Mouse (Mus musculus) embryonic facial prominence, embryonic 13.5 days (tissue): ENCODE measurements at regions not wholly inside any gene's neighbourhood (a gene's known extent, or its start where the extent isn't known, plus 50 kb on each side); places are given as distances from the start of the nearest gene placed in this dataset.

ENCODE experiments used
- ATAC-seq: fragments of 200-750 bp; cut with Nextera tagmentation; 2 replicates; pipeline ENCODE4 v1.8.0; 2017; ENCODE audit warnings: low read depth; ENCODE audit not compliant: insufficient number of reproducible peaks, insufficient read depth, low FRiP score, low TSS enrichment
- H3K27ac ChIP-seq: fragments of 300-500 bp; sonication (generic); 2 replicates; pipeline ENCODE4 v1.5.1; 2015; ENCODE audit warnings: moderate library complexity, mild to moderate bottlenecking, inconsistent platforms
- H3K27me3 ChIP-seq: fragments of 300-500 bp; sonication (generic); 2 replicates; pipeline ENCODE4 v1.6.1; 2015; ENCODE audit warnings: mild to moderate bottlenecking, inconsistent platforms
- H3K36me3 ChIP-seq: fragments of 300-500 bp; sonication (generic); 2 replicates; pipeline ENCODE4 v1.6.1; 2015; ENCODE audit warnings: mild to moderate bottlenecking, inconsistent platforms
- H3K4me1 ChIP-seq: fragments of 300-500 bp; sonication (generic); 2 replicates; pipeline ENCODE4 v1.6.1; 2015; ENCODE audit warnings: inconsistent platforms
- H3K4me2 ChIP-seq: fragments of 300-500 bp; sonication (generic); 2 replicates; pipeline ENCODE4 v1.6.1; 2015; ENCODE audit warnings: moderate library complexity, mild to moderate bottlenecking, inconsistent platforms
- H3K4me3 ChIP-seq: fragments of 300-500 bp; sonication (generic); 2 replicates; pipeline ENCODE4 v1.5.1; 2015; ENCODE audit warnings: mild to moderate bottlenecking, inconsistent platforms
- H3K9ac ChIP-seq: fragments of 300-500 bp; sonication (generic); 2 replicates; pipeline ENCODE4 v1.6.1; 2015; ENCODE audit warnings: mild to moderate bottlenecking, inconsistent platforms
- H3K9me3 ChIP-seq: fragments of 300-500 bp; sonication (generic); 2 replicates; pipeline ENCODE4 v1.6.1; 2016; ENCODE audit warnings: inconsistent platforms
- WGBS: fragments of 180-500 bp; shearing (Covaris S2); methylation state at CpG from one replicate; pipeline ENCODE4 v1.1.7; 2015; ENCODE audit warnings: mixed read lengths; 5-methylcytosine and 5-hydroxymethylcytosine counted together

GRCm38 (mm10) chr3:41151989-41152388 is 69.1 kb upstream of the Pgrmc2 start:
- ATAC-seq, result no peak
- no peak overlapping the region for H3K9ac ChIP-seq
- H3K27ac ChIP-seq, result no peak overlapping the region
- WGBS, result 71% methylated on average over 7 of the region's 7 CpGs
- no peaks in the 10 kb centered on the region for H3K4me1 ChIP-seq
- no peaks in the 10 kb centered on the region for H3K36me3 ChIP-seq
- no peaks in the 10 kb centered on the region for H3K27me3 ChIP-seq
- no peaks in the 10 kb centered on the region for H3K9me3 ChIP-seq
- H3K4me2 ChIP-seq, result no peak overlapping the region
- H3K4me3 ChIP-seq, result no peak overlapping the region

- no peaks in the 10 kb centered on the region; the same call in 1 of the 2 replicates for H3K4me1 ChIP-seq
- peaks cover 4% of the 10 kb centered on the region; the same call in 1 of the 2 replicates for H3K9me3 ChIP-seq
- no peak overlapping the region for H3K4me2 ChIP-seq
- no peak for ATAC-seq
- H3K4me3 ChIP-seq, result no peak overlapping the region
- H3K27ac ChIP-seq, result no peak overlapping the region
- WGBS, result 94% methylated on average over 4 of the region's 4 CpGs
- no peak overlapping the region for H3K9ac ChIP-seq
- no peaks in the 10 kb centered on the region for H3K27me3 ChIP-seq
- H3K36me3 ChIP-seq, result no peaks in the 10 kb centered on the region
Observed at GRCm38 (mm10) chr3:41140391-41140790, 57.5 kb upstream of the Pgrmc2 start.

- H3K36me3 ChIP-seq, result no peaks in the 10 kb centered on the region
- H3K9me3 ChIP-seq, result peaks cover 4% of the 10 kb centered on the region; the same call in 1 of the 2 replicates
- no peak overlapping the region for H3K4me3 ChIP-seq
- ATAC-seq, result no peak
- no peak overlapping the region for H3K27ac ChIP-seq
- no peak overlapping the region for H3K4me2 ChIP-seq
- WGBS, result 85% methylated on average over 1 of the region's 1 CpGs
- no peak overlapping the region for H3K9ac ChIP-seq
- no peaks in the 10 kb centered on the region; the same call in 1 of the 2 replicates for H3K4me1 ChIP-seq
- H3K27me3 ChIP-seq, result no peaks in the 10 kb centered on the region
Observed at GRCm38 (mm10) chr3:41137931-41138330, 55.1 kb upstream of the Pgrmc2 start.

GRCm38 (mm10) chr3:41132889-41133288 is 50.0 kb upstream of the Pgrmc2 start:
- H3K4me3 ChIP-seq, result no peak overlapping the region
- 69% methylated on average over 6 of the region's 6 CpGs for WGBS
- no peak for ATAC-seq
- no peaks in the 10 kb centered on the region for H3K36me3 ChIP-seq
- H3K9ac ChIP-seq, result no peak overlapping the region
- H3K9me3 ChIP-seq, result no peaks in the 10 kb centered on the region
- no peak overlapping the region for H3K4me2 ChIP-seq
- no peaks in the 10 kb centered on the region; the same call in 1 of the 2 replicates for H3K4me1 ChIP-seq
- no peak overlapping the region for H3K27ac ChIP-seq
- no peaks in the 10 kb centered on the region for H3K27me3 ChIP-seq
